ENCODE assay signal across 15 mouse cellular contexts in genomic region chr3:102687852-102688251, GRCm38 (mm10).
"Had no signal": no experiment of that assay in that cellular context is flagged by ENCODE, and none has a peak within 500 bp of the region (broad histone marks: within the 10 kb centered on the region; RNA-seq: fewer than 3 reads in every experiment).

No protein-coding gene starts in this region.

- H3K4me2 ChIP-seq: kidney, embryonic 15.5 days; liver, embryonic 12.5 days; liver, embryonic 15.5 days; midbrain, embryonic 11.5 days; stomach, embryonic 15.5 days had no signal

- H3K9ac ChIP-seq: kidney, embryonic 15.5 days; liver, embryonic 12.5 days; liver, embryonic 15.5 days; stomach, embryonic 15.5 days had no signal

- DNase-seq: kidney, adult 8-10 months; kidney, postnatal 10 days; kidney, postnatal 36 days; liver; lung, adult 2 months; lung, postnatal 14 days; lung, postnatal 4 days; midbrain, embryonic 14.5 days; thymus, adult 18-20 months; thymus, postnatal 36 days had no signal

- H3K36me3 ChIP-seq: kidney, embryonic 15.5 days; liver, embryonic 12.5 days; liver, embryonic 15.5 days; stomach, embryonic 15.5 days had no signal

- H3K9me3 ChIP-seq: kidney, embryonic 15.5 days; liver, embryonic 12.5 days; liver, embryonic 15.5 days; stomach, embryonic 15.5 days had no signal

- ATAC-seq: liver, embryonic 12.5 days had no signal

- H3K4me3 ChIP-seq: kidney, embryonic 15.5 days; liver, embryonic 12.5 days; liver, embryonic 15.5 days; stomach, embryonic 15.5 days had no signal

- H3K4me1 ChIP-seq: kidney, embryonic 15.5 days; liver, embryonic 12.5 days; liver, embryonic 15.5 days had no signal

- H3K27me3 ChIP-seq: kidney, embryonic 15.5 days; liver, embryonic 12.5 days; liver, embryonic 15.5 days; stomach, embryonic 15.5 days had no signal

- H3K27ac ChIP-seq: kidney, embryonic 15.5 days; liver, embryonic 12.5 days; liver, embryonic 15.5 days; stomach, embryonic 15.5 days had no signal
